Mouse (Mus musculus): Measurements from ENCODE around the gene Igfbp4. TPM values are rescaled to one million over a fixed set of nuclear protein-coding genes. Genes with fewer than 3 reads are reported as not detected.

The Igfbp4 gene
- polyA plus RNA-seq, 1 experiment: 145 TPM

DNA sequence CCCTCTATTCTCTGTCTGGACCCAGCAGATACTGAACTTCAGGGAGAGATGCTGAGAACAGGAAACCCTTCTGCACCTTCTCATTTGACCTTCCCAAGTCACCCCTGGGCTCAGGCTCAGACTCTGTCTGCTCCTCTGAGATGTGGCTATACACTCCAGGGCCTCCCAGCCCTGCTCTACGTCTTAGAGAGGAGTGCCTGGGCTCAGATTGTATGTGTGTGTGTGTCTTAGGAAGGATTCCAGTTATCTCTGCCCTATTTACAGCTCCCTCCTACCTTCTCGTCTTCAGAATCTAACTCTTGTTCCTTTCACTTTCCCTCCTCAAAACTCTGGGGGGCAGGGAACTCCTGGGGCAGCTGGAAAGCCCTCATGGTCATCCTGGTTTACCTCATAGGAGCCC is 47.4 kb downstream of the Igfbp4 start:
- no peak for DNase-seq (ENCODE audit: low read depth)
- TF ChIP-seq CTCF (IDR thresholded peaks at IDR 0.05; ENCODE audit: borderline replicate concordance, extremely low read depth, insufficient read depth, insufficient read length) (no peak), POLR2A (IDR thresholded peaks at IDR 0.05; ENCODE audit: borderline replicate concordance, extremely low read depth, insufficient read depth, insufficient read length, poor library complexity, severe bottlenecking) (no peak)

DNA sequence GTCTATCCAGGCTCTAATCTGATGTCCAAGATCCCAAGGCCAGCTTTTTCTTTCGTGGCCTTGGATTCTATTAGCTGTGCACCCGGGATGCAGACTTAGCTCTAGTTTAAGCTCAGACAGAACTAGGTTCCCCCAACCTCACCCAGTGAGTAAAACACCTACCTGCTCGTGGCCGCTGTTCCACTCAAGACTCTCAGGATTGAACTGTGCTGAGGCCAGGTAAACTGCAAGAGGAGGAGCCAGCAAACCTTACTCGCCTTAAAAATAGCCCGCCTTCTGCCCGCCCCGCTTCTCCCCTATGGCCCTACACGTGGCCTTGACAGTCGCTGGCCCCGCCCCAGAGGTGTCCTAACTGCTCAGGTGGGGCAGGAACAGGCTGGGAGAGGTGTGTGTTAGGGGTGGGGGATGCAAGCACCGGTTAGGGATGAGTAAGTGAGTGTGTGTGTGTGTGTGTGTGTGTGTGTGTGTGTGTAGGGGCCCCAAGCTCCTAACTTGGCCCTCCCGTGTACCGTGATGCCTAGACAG is 48.1 kb downstream of the Igfbp4 start, which contains the start of gene Tns4:
Tns4 (minus strand) TSS at position 230 of the 525 bp plus-strand sequence.
- TF ChIP-seq CTCF (IDR thresholded peaks at IDR 0.05; ENCODE audit: borderline replicate concordance, extremely low read depth, insufficient read depth, insufficient read length) (no peak), POLR2A (IDR thresholded peaks at IDR 0.05; ENCODE audit: borderline replicate concordance, extremely low read depth, insufficient read depth, insufficient read length, poor library complexity, severe bottlenecking) (no peak)
- DNase-seq (ENCODE audit: low read depth): no peak

DNA sequence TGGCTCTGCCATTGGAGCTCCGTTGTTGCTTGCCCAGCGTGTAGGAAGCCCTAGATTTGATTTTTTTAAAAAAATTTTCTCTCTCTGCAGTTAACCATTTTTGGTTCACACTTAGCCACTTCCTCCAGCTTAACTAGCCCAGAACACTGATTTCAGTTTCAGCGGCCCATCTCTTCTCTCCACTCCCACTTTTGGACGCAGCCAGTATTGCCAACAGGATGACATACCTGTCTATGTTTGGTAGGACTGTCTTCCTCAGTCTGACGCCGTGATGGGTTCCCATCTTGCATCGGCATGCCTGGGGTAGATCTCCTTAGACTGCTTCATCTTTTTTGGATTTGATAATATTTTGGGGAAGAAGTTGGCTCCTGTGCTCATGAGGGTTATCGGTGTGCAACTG is 49.3 kb downstream of the Igfbp4 start:
- DNase-seq (ENCODE audit: low read depth): no peak

DNA sequence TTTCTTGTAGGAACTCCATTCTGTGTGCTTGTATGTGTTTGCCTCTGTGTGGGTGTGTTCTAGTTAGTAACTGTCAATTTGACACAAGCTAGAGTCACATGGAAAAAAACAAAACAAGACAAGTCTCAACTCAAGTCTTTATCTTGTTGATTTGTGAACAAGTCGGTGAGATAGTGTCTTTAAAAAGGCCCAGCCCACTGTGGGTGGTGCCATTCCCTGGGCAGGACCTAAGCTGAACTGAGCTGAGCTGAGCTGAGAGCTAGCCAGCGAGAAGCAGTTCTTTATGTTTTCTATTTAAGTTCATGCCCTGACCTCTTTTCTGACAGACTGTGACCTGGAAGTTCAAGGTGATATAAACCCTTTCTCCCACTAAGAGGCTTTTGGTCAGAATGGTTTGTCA is 50.6 kb downstream of the Igfbp4 start:
- TF ChIP-seq CTCF (IDR thresholded peaks at IDR 0.05; ENCODE audit: borderline replicate concordance, extremely low read depth, insufficient read depth, insufficient read length) (no peak), POLR2A (IDR thresholded peaks at IDR 0.05; ENCODE audit: borderline replicate concordance, extremely low read depth, insufficient read depth, insufficient read length, poor library complexity, severe bottlenecking) (no peak)
- DNase-seq (ENCODE audit: low read depth): no peak

More for the DNA sequence above, 49.3 kb downstream of the Igfbp4 start:
- TF ChIP-seq CTCF (IDR thresholded peaks at IDR 0.05; ENCODE audit: borderline replicate concordance, extremely low read depth, insufficient read depth, insufficient read length) (no peak), POLR2A (IDR thresholded peaks at IDR 0.05; ENCODE audit: borderline replicate concordance, extremely low read depth, insufficient read depth, insufficient read length, poor library complexity, severe bottlenecking) (no peak)

DNA sequence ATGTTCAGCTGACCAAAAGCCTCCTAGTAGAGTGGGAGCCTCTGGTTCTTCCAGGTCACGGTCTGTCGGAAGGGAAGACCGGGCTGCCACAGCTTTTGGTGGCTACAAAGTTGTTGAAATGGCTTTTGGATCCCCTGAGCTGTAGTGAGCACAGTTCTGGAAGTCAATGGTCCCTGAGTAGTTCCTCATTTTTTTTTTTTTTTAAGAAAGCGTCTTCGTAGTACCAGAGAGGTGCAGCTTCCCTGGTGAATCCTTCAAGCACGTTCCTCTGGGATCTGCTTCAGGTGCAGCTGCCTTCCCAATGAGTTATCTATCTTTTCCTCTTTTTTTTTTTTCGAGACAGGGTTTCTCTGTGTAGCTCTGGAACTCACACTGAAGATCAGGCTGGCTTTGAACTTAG is 52.7 kb downstream of the Igfbp4 start:
- no peak for DNase-seq (ENCODE audit: low read depth)
- TF ChIP-seq CTCF (IDR thresholded peaks at IDR 0.05; ENCODE audit: borderline replicate concordance, extremely low read depth, insufficient read depth, insufficient read length): no peak
- no peak for TF ChIP-seq POLR2A (IDR thresholded peaks at IDR 0.05; ENCODE audit: borderline replicate concordance, extremely low read depth, insufficient read depth, insufficient read length, poor library complexity, severe bottlenecking)

DNA sequence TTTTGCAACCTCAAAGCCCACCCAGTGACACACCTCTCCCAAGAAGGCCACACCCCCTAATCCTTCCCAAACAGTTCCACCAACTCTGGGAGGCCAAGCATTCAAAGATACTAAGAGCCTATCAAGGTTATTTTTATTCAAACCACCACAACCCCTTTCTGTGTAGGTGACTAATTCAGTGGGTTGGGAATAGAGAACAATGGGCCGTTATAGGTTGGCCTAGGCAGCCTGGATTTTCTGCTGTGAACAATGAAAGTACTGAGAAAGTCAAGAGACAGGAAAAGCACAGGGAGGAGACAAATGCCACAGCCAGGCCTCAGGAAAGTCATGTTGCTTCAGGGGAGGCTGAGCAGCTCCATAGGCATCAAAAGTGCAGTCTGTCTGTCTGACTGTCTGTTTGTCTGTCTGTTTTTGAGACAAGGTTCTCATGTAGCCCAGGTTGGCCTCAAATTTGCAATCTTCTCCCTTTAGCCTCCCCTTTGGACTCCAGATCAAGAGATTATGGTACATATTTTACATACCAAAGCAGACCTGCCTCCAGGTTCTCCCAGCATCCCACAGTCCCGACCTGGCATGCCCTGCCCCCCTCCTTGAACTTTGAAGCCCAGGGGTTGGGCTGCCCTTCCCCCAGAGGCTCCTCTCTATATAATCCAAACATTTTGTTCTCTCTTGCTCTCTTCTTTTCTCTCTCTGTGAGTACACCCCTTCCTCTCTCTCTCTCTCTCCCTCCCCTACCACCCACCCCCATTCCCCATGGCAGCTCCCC is 54.0 kb downstream of the Igfbp4 start:
- DNase-seq (ENCODE audit: low read depth): no peak

DNA sequence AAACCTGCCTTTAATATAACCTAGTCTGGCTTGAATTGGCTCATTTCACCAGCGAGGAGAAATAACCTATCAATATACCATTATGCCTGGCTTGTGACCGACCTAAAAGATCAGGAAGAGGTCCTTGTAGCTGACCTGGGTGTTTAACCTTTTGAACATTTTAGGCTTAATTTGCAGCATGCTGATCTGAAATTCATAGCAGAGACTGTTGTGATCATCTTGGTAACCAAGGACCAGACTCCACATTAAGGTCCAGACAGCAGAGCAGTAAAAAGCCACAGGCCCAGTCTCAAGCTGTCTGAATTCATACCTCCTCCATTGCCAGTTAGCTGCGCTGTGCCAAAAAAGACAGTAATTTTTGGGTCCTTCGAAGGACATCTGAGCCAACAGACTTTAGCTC is 54.7 kb downstream of the Igfbp4 start:
- TF ChIP-seq CTCF (IDR thresholded peaks at IDR 0.05; ENCODE audit: borderline replicate concordance, extremely low read depth, insufficient read depth, insufficient read length): no peak
- TF ChIP-seq POLR2A (IDR thresholded peaks at IDR 0.05; ENCODE audit: borderline replicate concordance, extremely low read depth, insufficient read depth, insufficient read length, poor library complexity, severe bottlenecking): no peak
- no peak for DNase-seq (ENCODE audit: low read depth)

More for the DNA sequence above, 54.0 kb downstream of the Igfbp4 start:
- TF ChIP-seq POLR2A (IDR thresholded peaks at IDR 0.05; ENCODE audit: borderline replicate concordance, extremely low read depth, insufficient read depth, insufficient read length, poor library complexity, severe bottlenecking): no peak
- no peak for TF ChIP-seq CTCF (IDR thresholded peaks at IDR 0.05; ENCODE audit: borderline replicate concordance, extremely low read depth, insufficient read depth, insufficient read length)

DNA sequence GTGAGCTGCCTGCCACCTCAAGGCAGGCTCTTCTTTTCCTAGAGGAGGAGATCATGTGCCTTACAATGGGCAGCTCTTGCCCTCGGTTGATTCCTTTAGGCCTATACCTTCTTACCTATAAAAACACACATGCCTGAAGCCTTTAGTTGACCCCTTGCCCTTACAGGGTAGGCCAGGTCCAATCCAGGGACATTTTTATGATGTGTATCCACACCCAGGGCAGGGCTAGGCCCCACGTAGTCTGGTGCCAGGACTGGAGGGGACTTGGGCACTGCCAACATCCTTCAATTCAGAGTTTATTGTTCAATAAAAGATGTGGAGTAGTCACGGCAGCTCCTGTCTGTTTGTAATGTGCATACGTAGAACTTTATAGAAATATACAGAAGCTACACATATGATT is 55.4 kb downstream of the Igfbp4 start:
- no peak for TF ChIP-seq POLR2A (IDR thresholded peaks at IDR 0.05; ENCODE audit: borderline replicate concordance, extremely low read depth, insufficient read depth, insufficient read length, poor library complexity, severe bottlenecking)
- no peak for TF ChIP-seq CTCF (IDR thresholded peaks at IDR 0.05; ENCODE audit: borderline replicate concordance, extremely low read depth, insufficient read depth, insufficient read length)
- no peak for DNase-seq (ENCODE audit: low read depth)

DNA sequence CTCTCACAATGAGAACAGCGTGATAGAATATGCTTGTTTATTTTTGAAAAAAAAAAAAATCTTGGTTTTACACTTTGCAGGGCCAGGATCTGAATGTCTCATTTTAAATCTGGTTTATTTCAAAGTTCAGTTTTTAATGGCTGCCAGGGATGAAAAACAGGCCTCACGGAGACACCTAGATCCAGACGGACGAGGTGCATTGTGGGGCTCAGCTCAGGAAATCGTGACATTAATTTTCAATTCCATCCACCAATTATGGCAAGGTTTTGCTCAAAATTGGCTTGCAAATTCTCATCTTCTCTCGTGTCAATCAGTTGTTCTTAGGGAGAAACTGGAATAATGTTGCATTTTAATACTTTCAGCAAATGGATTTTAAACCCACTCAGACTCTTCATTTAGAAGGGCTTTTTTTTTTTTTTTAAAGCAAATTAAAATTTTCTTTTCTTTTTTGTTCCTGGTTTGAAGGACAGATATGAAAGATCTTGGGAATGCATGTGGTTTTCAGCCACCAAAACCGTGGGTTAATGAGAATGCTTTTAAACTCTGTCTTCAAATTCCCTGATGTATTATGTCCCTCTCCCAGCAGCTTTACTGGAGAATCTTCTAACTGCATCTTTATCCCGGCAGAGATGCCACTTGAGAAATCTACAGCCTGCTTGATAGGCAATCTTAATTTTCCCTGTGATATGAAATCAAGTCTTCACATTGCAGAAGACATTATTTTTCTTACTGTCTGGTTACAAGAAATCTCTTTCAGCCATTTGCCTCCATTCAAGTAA is 56.1 kb downstream of the Igfbp4 start:
- no peak for TF ChIP-seq CTCF (IDR thresholded peaks at IDR 0.05; ENCODE audit: borderline replicate concordance, extremely low read depth, insufficient read depth, insufficient read length)
- no peak for TF ChIP-seq POLR2A (IDR thresholded peaks at IDR 0.05; ENCODE audit: borderline replicate concordance, extremely low read depth, insufficient read depth, insufficient read length, poor library complexity, severe bottlenecking)
- DNase-seq (ENCODE audit: low read depth): peak; percentile 53

DNA sequence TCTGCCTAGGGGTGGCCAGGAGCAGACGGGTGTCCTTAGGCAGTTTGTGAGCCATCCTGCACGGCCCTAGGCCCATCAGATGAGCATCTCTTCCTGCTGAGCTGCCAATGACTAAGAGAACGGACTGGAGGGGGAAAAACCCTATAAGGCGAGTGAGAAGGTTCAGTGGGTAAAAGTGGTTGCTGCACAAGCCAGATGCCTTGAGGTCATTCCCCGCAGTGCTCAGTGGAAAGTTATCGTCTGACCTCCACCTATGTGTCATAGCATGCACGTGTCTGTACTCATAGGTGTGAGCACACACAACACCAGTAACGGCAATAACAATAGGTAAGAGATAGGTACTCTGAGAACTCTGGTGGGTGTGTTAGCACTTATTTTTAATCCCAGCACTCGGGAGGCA is 57.9 kb downstream of the Igfbp4 start:
- no peak for DNase-seq (ENCODE audit: low read depth)
- TF ChIP-seq CTCF (IDR thresholded peaks at IDR 0.05; ENCODE audit: borderline replicate concordance, extremely low read depth, insufficient read depth, insufficient read length) (no peak), POLR2A (IDR thresholded peaks at IDR 0.05; ENCODE audit: borderline replicate concordance, extremely low read depth, insufficient read depth, insufficient read length, poor library complexity, severe bottlenecking) (no peak)

DNA sequence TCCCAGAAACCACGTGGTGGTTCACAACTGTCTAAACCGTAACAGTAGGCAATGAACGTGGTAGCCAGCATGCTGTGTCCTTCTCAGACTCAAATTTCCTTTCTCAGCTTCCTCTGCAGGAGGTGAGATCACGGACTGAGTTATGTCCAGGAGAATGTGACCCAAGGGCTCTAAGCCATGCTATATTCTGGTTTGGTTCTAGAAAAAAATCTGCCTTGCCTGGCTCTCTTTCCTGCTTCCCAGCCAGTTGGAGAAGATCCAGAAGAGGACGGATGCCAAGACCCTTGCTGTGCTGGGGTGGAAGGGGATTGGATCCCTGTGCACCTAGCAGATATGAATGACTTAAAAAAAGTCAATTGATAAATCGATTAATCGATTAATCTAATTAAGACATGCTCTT is 58.5 kb downstream of the Igfbp4 start:
- TF ChIP-seq POLR2A (IDR thresholded peaks at IDR 0.05; ENCODE audit: borderline replicate concordance, extremely low read depth, insufficient read depth, insufficient read length, poor library complexity, severe bottlenecking) (no peak), CTCF (IDR thresholded peaks at IDR 0.05; ENCODE audit: borderline replicate concordance, extremely low read depth, insufficient read depth, insufficient read length) (no peak)
- no peak for DNase-seq (ENCODE audit: low read depth)
